Mouse (Mus musculus): ENCODE measurements around the gene Umod. TPM values are rescaled to one million over a fixed set of nuclear protein-coding genes. Genes with fewer than 3 reads are reported as not detected.

The Umod gene
- polyA plus RNA-seq, 1 experiment = not detected

DNA sequence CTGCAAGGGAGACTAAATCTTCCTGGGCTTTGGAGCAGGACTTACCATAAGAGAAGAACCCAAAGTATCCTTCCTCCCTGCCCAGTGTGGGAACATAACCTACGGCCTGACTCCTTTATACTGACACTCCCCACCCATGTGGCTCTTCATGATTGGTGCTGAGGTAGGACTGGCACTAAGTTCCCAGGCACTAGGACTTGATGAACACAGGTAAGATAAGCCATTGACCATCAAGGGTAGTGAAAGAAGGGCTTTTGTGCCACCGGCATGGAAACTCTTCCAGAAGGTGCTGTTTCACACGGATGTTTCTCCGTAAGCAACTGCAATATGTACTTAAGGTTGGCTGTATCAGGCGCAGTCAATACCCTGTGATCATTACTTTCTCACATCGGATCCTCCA, 19.9 kb downstream of the Umod start, which contains the start of gene Gp2:
Gene Gp2 (minus strand): TSS at position 101 of the 400 bp plus-strand sequence.
- Histone ChIP-seq H3K4me1 (ENCODE audit: control insufficient read depth, insufficient read depth, low read length) (no peaks in the 10 kb centered on the region), H3K27ac (ENCODE audit: insufficient read depth, low read length) (no peak within 1 kb of the TSS), H3K4me3 (ENCODE audit: insufficient read depth, low read length) (no peak within 1 kb of the TSS)
- TF ChIP-seq CTCF (IDR thresholded peaks at IDR 0.05; ENCODE audit: extremely low read depth, insufficient read depth, low read length) (no peak), POLR2A (IDR thresholded peaks at IDR 0.05; ENCODE audit: extremely low read depth, insufficient read depth, low read length) (no peak)

DNA sequence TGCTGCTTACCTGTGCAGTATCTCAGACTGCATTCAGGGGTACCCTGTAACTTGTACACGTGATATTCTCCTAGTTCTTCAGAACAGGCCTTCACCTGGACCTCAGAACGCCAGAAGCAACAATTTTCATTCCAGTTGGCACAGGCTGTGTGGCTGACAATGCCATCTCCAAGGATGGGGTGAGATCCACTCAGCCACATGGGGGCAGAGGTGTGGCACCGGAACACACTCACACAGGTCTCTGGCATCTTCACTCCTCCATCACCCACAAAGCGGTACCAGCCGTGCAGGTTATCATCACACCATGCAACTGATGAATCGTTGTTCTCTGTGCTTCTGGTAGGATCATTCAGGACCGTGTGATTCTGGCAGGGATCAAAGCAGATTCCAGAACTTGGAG, 24.9 kb downstream of the Umod start:
- H3K27ac ChIP-seq (ENCODE audit: insufficient read depth, low read length) = no peak overlapping the region
- H3K4me3 ChIP-seq (ENCODE audit: insufficient read depth, low read length) = no peak overlapping the region
- no peak for TF ChIP-seq CTCF (IDR thresholded peaks at IDR 0.05; ENCODE audit: extremely low read depth, insufficient read depth, low read length)
- TF ChIP-seq POLR2A (IDR thresholded peaks at IDR 0.05; ENCODE audit: extremely low read depth, insufficient read depth, low read length) = no peak
- no peaks in the 10 kb centered on the region for H3K4me1 ChIP-seq (ENCODE audit: control insufficient read depth, insufficient read depth, low read length)

DNA sequence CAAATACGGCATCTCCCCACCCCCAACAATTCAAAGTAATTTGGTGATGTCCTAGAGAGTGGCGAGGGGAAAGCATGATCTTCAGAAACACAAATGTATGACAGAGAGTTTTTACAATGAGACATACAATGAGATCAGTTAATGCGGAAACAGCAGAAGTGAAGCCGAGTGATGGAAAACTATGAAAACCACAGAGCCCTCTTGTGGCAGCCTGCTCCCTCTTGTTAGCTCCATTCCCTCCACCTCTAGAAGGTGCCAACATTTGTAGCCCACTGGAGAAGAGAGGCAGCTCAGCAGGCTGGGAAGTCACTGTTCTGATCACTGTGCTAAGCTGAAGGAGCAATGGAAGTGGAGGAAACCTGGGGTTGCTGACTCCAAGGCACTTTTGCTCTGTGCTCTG, 35.2 kb downstream of the Umod start:
- no peak overlapping the region for H3K4me3 ChIP-seq (ENCODE audit: insufficient read depth, low read length)
- no peak overlapping the region for H3K27ac ChIP-seq (ENCODE audit: insufficient read depth, low read length)
- H3K4me1 ChIP-seq (ENCODE audit: control insufficient read depth, insufficient read depth, low read length) = no peaks in the 10 kb centered on the region
- TF ChIP-seq POLR2A (IDR thresholded peaks at IDR 0.05; ENCODE audit: extremely low read depth, insufficient read depth, low read length) = no peak
- TF ChIP-seq CTCF (IDR thresholded peaks at IDR 0.05; ENCODE audit: extremely low read depth, insufficient read depth, low read length) = peak; percentile 44

DNA sequence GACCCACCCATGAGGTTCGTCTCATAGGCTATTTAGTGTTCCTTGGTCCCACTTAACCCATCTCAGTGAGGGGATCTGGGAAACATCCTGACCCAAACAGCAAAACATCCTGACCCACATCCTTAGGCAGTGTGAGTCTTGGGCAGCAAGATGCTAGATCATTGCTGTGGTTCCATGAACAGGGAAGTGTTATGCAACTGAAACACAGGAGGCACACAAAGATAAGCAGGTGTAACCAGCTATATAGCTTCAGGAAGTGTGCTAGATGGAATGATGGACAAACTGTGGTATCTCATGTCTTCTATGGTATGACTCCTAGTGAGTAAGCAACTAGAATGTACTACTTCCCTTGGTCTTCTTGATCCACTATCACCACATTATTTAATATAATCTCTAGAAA, 37.1 kb downstream of the Umod start:
- TF ChIP-seq CTCF (IDR thresholded peaks at IDR 0.05; ENCODE audit: extremely low read depth, insufficient read depth, low read length) (no peak), POLR2A (IDR thresholded peaks at IDR 0.05; ENCODE audit: extremely low read depth, insufficient read depth, low read length) (no peak)

DNA sequence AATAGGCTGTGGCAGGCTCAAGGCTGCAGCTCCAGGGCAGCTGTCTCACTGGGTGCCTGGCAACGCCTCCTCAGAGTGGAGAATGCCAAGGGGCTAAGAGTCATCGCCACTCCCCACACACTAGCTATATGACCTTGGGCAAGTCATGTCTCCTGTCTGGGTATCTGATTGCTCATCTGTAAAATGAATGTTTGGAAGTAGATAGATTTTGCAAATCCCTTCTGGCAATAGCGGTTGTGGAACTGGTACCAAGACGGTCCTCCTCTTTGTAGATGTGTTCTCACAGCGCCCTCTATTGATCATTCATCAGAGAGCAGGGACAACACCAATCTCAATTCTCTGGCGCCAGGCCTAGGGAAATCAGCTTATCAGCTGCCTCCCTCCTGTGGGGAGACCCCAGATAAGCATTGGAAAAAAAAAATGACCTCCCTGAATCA, 51.9 kb downstream of the Umod start:
- TF ChIP-seq POLR2A (IDR thresholded peaks at IDR 0.05; ENCODE audit: extremely low read depth, insufficient read depth, low read length) (no peak), CTCF (IDR thresholded peaks at IDR 0.05; ENCODE audit: extremely low read depth, insufficient read depth, low read length) (peak; percentile 80)
- Histone ChIP-seq H3K27ac (ENCODE audit: insufficient read depth, low read length) (no peak overlapping the region), H3K4me3 (ENCODE audit: insufficient read depth, low read length) (no peak overlapping the region), H3K4me1 (ENCODE audit: control insufficient read depth, insufficient read depth, low read length) (no peaks in the 10 kb centered on the region)

More for the DNA sequence above, 37.1 kb downstream of the Umod start:
- Histone ChIP-seq H3K4me3 (ENCODE audit: insufficient read depth, low read length) (no peak overlapping the region), H3K4me1 (ENCODE audit: control insufficient read depth, insufficient read depth, low read length) (no peaks in the 10 kb centered on the region), H3K27ac (ENCODE audit: insufficient read depth, low read length) (no peak overlapping the region)

DNA sequence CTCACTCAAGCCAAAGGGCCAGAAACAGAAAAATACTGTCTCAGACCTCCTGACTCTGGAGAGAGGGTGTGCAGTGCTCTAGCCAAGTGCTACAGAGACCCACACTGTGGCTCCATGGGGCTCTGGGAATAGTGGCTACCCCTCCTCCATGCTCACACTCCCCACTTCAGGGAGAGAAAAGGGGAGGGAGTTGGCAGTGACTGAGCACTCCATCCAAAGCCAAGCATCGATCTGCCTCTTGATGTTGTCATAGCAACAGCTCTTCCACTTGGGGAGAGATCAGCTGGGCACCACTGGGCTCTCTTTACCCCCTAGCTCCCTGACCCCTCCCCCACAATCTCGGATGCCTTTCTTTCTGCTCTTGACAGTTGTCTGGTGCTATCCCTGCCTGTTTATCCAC, 58.4 kb downstream of the Umod start:
- Histone ChIP-seq H3K27ac (ENCODE audit: insufficient read depth, low read length) (no peak overlapping the region), H3K4me1 (ENCODE audit: control insufficient read depth, insufficient read depth, low read length) (no peaks in the 10 kb centered on the region; the same call in 1 of the 2 replicates), H3K4me3 (ENCODE audit: insufficient read depth, low read length) (no peak overlapping the region)
- TF ChIP-seq CTCF (IDR thresholded peaks at IDR 0.05; ENCODE audit: extremely low read depth, insufficient read depth, low read length) (no peak), POLR2A (IDR thresholded peaks at IDR 0.05; ENCODE audit: extremely low read depth, insufficient read depth, low read length) (no peak)

DNA sequence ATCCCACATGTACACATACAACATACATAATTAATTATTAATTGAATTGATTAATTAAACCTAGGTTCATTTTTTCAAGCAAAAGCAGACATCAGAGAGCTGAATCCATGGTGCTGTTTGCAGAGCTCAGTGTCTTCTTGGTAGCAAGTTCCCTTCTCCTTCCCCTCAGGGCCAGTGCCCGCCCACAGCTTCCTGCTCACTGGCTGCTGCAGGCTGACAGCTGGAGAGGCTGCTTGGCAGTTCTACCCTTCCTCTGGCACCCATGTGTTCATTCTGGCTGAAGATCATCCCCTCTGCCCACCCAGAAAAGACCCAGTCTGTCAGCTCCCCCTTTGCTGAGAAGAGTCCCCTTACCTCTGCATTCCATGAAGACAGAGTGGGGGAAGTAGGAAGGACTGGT, 60.6 kb downstream of the Umod start:
- H3K4me1 ChIP-seq (ENCODE audit: control insufficient read depth, insufficient read depth, low read length) = no peaks in the 10 kb centered on the region; the same call in 1 of the 2 replicates
- no peak for TF ChIP-seq POLR2A (IDR thresholded peaks at IDR 0.05; ENCODE audit: extremely low read depth, insufficient read depth, low read length)
- no peak for TF ChIP-seq CTCF (IDR thresholded peaks at IDR 0.05; ENCODE audit: extremely low read depth, insufficient read depth, low read length)
- H3K4me3 ChIP-seq (ENCODE audit: insufficient read depth, low read length) = no peak overlapping the region

More for the DNA sequence above, 60.6 kb downstream of the Umod start:
- H3K27ac ChIP-seq (ENCODE audit: insufficient read depth, low read length) = no peak overlapping the region

Other genes starting within 250 kb of the Umod start
- 0.06 TPM in 1 of 2 replicates, not detected in the other for gene Gp2, start 20.0 kb downstream of the Umod start, polyA plus RNA-seq (2012; rRNA removed)
- 0.11 and 0.29 TPM in 2 replicates for gene Acsm5, start 40.2 kb upstream of the Umod start, polyA plus RNA-seq (2012; rRNA removed)
- gene Pdilt, start 44.2 kb upstream of the Umod start, polyA plus RNA-seq (2012; rRNA removed) = not detected in 2 replicates
- not detected in 2 replicates for gene Acsm2, start 75.1 kb upstream of the Umod start, polyA plus RNA-seq (2012; rRNA removed)
- gene Acsm1, start 127.7 kb upstream of the Umod start, polyA plus RNA-seq (2012; rRNA removed) = not detected in 2 replicates
- gene Acsm4, start 210.7 kb upstream of the Umod start, polyA plus RNA-seq (2012; rRNA removed) = 0.06 and 0.13 TPM in 2 replicates
- gene Thumpd1, start 241.5 kb upstream of the Umod start, polyA plus RNA-seq (2012; rRNA removed) = 33.2 and 33.5 TPM in 2 replicates